Mouse (Mus musculus) bone marrow macrophage, adult 2 months (primary cell): ENCODE data around the gene Foxp4.

Source experiments
- CTCF ChIP-seq: IDR thresholded peaks from 2 replicates; pipeline ENCODE4 v1.5.1; 2012; ENCODE audit warnings: low read depth, mild to moderate bottlenecking, low read length, moderate library complexity
- POLR2A ChIP-seq: IDR thresholded peaks from 2 replicates; pipeline ENCODE4 v1.6.1; 2012; ENCODE audit warnings: mild to moderate bottlenecking, low read depth, low read length, borderline replicate concordance

GRCm38 (mm10) chr17:47908079-47908478 lies 16.4 kb downstream of the Foxp4 start:
- no peak for TF ChIP-seq CTCF
- no peak for TF ChIP-seq POLR2A
